Mouse (Mus musculus) liver, adult 2 months (tissue): ENCODE results near the gene Pdp2.

ENCODE experiments used
- CTCF ChIP-seq: fragments of 200-500 bp; IDR thresholded peaks from 2 replicates; pipeline ENCODE4 v1.5.1; 2011; ENCODE audit warnings: low read depth, low read length, control low read depth
- POLR2A ChIP-seq: fragments of 200-500 bp; IDR thresholded peaks from 2 replicates; pipeline ENCODE4 v1.6.1; 2011; ENCODE audit warnings: low read length, control low read depth; ENCODE audit not compliant: insufficient read depth; ENCODE audit errors: extremely low read depth

DNA sequence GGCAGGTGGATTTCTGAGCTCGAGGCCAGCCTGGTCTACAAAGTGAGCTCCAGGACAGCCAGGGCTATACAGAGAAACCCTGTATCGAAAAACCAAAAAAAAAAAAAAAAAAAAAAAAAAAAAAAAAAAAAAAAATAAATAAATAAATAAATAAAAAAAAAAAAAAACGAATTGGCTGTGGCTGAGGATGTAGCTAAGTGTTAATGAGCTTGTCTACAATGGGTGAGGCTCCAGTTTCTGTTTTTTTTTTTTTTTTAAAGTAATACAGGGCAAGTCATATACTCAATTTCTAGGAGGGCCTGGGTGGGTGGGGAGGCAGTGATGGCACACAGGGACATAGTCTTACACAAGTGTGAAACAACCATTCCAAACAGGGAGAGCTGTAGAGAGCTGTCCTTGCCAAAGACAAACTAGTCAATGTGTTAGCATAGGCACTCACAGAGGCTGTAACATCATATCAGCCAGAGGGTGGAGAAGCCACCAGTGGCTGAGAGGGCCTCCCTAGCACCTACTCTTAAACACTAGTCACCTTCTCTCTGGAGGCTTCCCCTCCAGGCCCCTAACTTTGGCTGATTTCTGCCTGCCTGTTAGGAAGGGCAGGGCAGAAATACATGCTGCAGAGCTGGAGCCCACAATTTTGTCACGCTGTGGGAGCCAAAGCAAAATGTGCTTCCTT, 36.0 kb downstream of the Pdp2 start:
- TF ChIP-seq POLR2A: no peak
- no peak for TF ChIP-seq CTCF
